Mouse (Mus musculus) neural tube, embryonic 11.5 days (tissue): ENCODE results near the gene Bnc2. TPM values are rescaled to one million over a fixed set of nuclear protein-coding genes. Genes with fewer than 3 reads are reported as not detected.

Source experiments
- ATAC-seq: fragments of 200-750 bp; cut with Nextera tagmentation; 2 replicates; pipeline ENCODE4 v1.8.0; 2017; ENCODE audit warnings: moderate number of reproducible peaks, mild to moderate bottlenecking, moderate TSS enrichment, moderate library complexity; ENCODE audit not compliant: insufficient read depth, low FRiP score, low TSS enrichment
- DNase-seq: peaks from one replicate; pipeline ENCODE4 v3.0.0-alpha.2; 2015; ENCODE audit warnings: low spot score
- H3K27ac ChIP-seq: fragments of 300-500 bp; sonication (generic); 2 replicates; pipeline ENCODE4 v1.5.1; 2014; ENCODE audit warnings: low read depth, mild to moderate bottlenecking, low read length
- H3K27me3 ChIP-seq: fragments of 300-500 bp; sonication (generic); 2 replicates; pipeline ENCODE4 v1.6.1; 2014; ENCODE audit warnings: mild to moderate bottlenecking, low read length, mixed read lengths; ENCODE audit not compliant: control insufficient read depth, insufficient read depth
- H3K36me3 ChIP-seq: fragments of 300-500 bp; sonication (generic); 2 replicates; pipeline ENCODE4 v1.6.1; 2014; ENCODE audit warnings: mild to moderate bottlenecking, low read length, moderate library complexity, mixed read lengths; ENCODE audit not compliant: control insufficient read depth, insufficient read depth
- H3K4me1 ChIP-seq: fragments of 300-500 bp; sonication (generic); 2 replicates; pipeline ENCODE4 v1.6.1; 2014; ENCODE audit warnings: low read length, mixed read lengths; ENCODE audit not compliant: control insufficient read depth, insufficient read depth
- H3K4me2 ChIP-seq: fragments of 300-500 bp; sonication (generic); 2 replicates; pipeline ENCODE4 v1.6.1; 2014; ENCODE audit warnings: low read depth, mild to moderate bottlenecking, moderate library complexity
- H3K4me3 ChIP-seq: fragments of 300-500 bp; sonication (generic); 2 replicates; pipeline ENCODE4 v1.5.1; 2014; ENCODE audit warnings: low read depth, low read length
- H3K9ac ChIP-seq: fragments of 300-500 bp; sonication (generic); 2 replicates; pipeline ENCODE4 v1.6.1; 2014; ENCODE audit warnings: mild to moderate bottlenecking, low read length
- H3K9me3 ChIP-seq: fragments of 300-500 bp; sonication (generic); 2 replicates; pipeline ENCODE4 v1.6.1; 2016; ENCODE audit warnings: low read length; ENCODE audit not compliant: control insufficient read depth
- WGBS: fragments of 180-500 bp; shearing (Covaris S2); extraction: QIAGEN DNeasy Blood & Tissue Kit; methylation state at CpG from one replicate; pipeline ENCODE4 v1.1.7; 2014; 5-methylcytosine and 5-hydroxymethylcytosine counted together
- polyA plus RNA-seq: library from polyadenylated mRNA; unstranded; fragments of >200 nt; fragmentation: Nextera tagmentation; extraction: Ambion mirVana; gene quantifications from 2 replicates; pipeline ENCODE4 v1.2.1, GENCODE M21; 2014

The Bnc2 gene
- polyA plus RNA-seq, 1 experiment from 2014 or later: 12.8 TPM

GRCm38 (mm10) chr4:84385156-84385555, 289.9 kb downstream of the Bnc2 start:
- WGBS: 90% methylated on average over 1 of the region's 1 CpGs
- no peak for ATAC-seq

DNA sequence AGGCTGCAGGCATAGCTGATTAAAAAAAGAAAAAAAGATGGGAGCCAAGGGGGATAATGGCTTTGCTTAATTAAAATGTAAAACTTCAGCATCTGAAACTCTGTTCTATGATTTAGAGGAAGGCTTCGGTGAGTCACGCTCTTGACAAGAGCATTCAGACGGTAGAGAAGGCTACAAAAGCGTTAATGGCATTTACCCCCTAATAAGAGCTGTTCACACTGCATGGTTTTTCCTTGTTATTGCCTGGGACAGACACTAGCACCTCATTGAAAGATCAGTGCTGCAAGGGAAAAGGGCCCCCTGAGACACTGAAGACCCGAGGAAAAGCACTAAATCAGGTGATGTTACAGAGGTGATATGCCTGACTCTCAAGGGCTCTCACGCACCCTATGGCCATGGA, 295.8 kb downstream of the Bnc2 start:
- Histone ChIP-seq H3K4me3 (no peak overlapping the region), H3K27ac (no peak overlapping the region), H3K9ac (no peak overlapping the region), H3K4me1 (0 out of 2 replicates have a peak, but pooled peaks cover 6% of the 10 kb centered on the region), H3K4me2 (no peak overlapping the region), H3K27me3 (no peaks in the 10 kb centered on the region), H3K36me3 (no peaks in the 10 kb centered on the region; the same call in 1 of the 2 replicates), H3K9me3 (no peaks in the 10 kb centered on the region)
- no peak for DNase-seq
- 32% methylated on average over 6 of the region's 6 CpGs for WGBS
- peak; percentile 27; the same call in 1 of the 2 replicates for ATAC-seq

More at GRCm38 (mm10) chr4:84385156-84385555, 289.9 kb downstream of the Bnc2 start:
- H3K9me3 ChIP-seq: no peaks in the 10 kb centered on the region
- no peak overlapping the region for H3K27ac ChIP-seq
- DNase-seq: no peak
- no peak overlapping the region for H3K9ac ChIP-seq
- no peak overlapping the region for H3K4me2 ChIP-seq
- H3K4me3 ChIP-seq: no peak overlapping the region
- no peaks in the 10 kb centered on the region for H3K4me1 ChIP-seq
- H3K27me3 ChIP-seq: no peaks in the 10 kb centered on the region
- no peaks in the 10 kb centered on the region for H3K36me3 ChIP-seq

GRCm38 (mm10) chr4:84377513-84377912, 297.6 kb downstream of the Bnc2 start:
- H3K4me3 ChIP-seq: no peak overlapping the region
- H3K27me3 ChIP-seq: no peaks in the 10 kb centered on the region
- H3K27ac ChIP-seq: no peak overlapping the region
- WGBS: 84% methylated on average over 5 of the region's 5 CpGs
- DNase-seq: no peak
- no peak overlapping the region for H3K4me2 ChIP-seq
- H3K9ac ChIP-seq: no peak overlapping the region
- 0 out of 2 replicates have a peak, but pooled peaks cover 6% of the 10 kb centered on the region for H3K4me1 ChIP-seq
- no peaks in the 10 kb centered on the region; the same call in 1 of the 2 replicates for H3K36me3 ChIP-seq
- H3K9me3 ChIP-seq: no peaks in the 10 kb centered on the region
- ATAC-seq: no peak

DNA sequence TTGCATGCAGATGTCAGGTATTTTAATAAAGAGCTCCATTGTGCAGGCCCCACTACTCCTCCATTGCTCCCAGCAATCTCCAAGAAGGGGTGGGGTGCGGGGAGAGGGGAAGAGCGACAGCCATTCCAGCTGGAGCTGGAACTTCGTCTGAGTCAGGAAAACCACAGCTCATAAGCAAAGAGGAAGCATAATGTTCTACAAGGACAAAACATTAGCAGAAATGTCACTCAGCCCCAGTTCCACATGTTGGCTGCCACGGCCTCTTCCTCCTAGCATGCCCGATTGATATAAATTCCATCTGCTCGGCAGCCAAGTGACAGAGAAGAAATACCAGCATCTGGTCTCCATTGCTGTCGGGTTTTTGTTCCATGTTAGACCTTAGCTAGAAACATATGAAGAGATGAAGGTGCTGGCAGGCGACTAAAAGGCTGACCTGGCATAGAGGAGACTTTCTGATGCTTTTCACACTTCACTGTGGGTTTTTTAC, 312.7 kb downstream of the Bnc2 start:
- H3K9ac ChIP-seq: no peak overlapping the region
- no peak overlapping the region for H3K4me2 ChIP-seq
- H3K4me1 ChIP-seq: peaks cover 7% of the 10 kb centered on the region
- no peaks in the 10 kb centered on the region for H3K27me3 ChIP-seq
- H3K4me3 ChIP-seq: no peak overlapping the region
- H3K36me3 ChIP-seq: no peaks in the 10 kb centered on the region
- H3K9me3 ChIP-seq: no peaks in the 10 kb centered on the region
- peak overlapping the region; percentile 27; the same call in 1 of the 2 replicates for H3K27ac ChIP-seq
- DNase-seq (peak; percentile 48), ATAC-seq (no peak)
- 48% methylated on average over 8 of the region's 8 CpGs for WGBS

DNA sequence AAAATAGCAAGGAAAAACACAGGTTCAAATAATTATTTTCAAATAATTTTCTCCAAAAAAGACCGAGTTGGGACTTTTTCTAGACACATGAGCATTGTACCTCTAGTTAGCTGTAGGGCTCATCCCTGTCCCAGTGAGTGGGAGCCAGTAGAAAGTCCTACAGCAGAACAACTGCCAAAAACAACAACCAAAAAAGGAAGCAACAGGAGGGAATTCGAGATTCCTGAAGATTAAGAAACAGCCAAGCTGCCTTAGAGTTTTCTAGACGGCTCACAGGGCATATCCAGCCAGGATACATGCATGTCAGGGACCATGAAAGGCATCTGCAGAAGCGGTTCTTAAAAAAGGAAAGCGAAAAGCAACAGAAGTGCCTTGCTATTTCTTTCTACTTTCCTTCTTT, 313.9 kb downstream of the Bnc2 start:
- H3K36me3 ChIP-seq: no peaks in the 10 kb centered on the region
- no peaks in the 10 kb centered on the region for H3K27me3 ChIP-seq
- no peak overlapping the region for H3K4me3 ChIP-seq
- no peak overlapping the region for H3K4me2 ChIP-seq
- H3K4me1 ChIP-seq: peaks cover 9% of the 10 kb centered on the region
- no peak for ATAC-seq
- H3K27ac ChIP-seq: no peak overlapping the region
- no peak for DNase-seq
- H3K9ac ChIP-seq: no peak overlapping the region
- H3K9me3 ChIP-seq: no peaks in the 10 kb centered on the region
- WGBS: 75% methylated on average over 5 of the region's 5 CpGs

DNA sequence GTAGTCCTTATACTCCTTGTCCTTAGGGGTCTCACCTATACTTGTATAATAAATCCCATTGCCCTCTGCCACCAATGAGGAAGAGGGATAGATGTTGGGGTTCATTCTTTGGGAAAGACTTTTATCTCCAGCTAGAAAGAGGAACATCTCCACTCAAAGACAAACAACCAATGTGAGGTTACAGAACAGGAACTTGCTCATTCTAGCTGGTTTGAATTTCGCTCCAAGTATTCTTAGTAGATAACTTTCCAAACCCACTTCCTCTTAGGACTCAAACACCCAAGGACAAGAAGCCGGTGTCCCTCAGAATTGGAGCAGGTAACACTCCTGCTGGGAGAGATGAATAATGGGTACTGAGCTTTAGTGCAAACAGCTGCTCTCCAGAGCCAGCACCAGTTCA, 315.1 kb downstream of the Bnc2 start:
- WGBS: 84% methylated on average over 2 of the region's 2 CpGs
- Histone ChIP-seq H3K27me3 (no peaks in the 10 kb centered on the region), H3K4me3 (no peak overlapping the region), H3K4me2 (no peak overlapping the region), H3K4me1 (peaks cover 9% of the 10 kb centered on the region), H3K9ac (no peak overlapping the region), H3K36me3 (no peaks in the 10 kb centered on the region), H3K9me3 (no peaks in the 10 kb centered on the region), H3K27ac (no peak overlapping the region)
- DNase-seq (no peak), ATAC-seq (no peak)

- no peak for DNase-seq
- Histone ChIP-seq H3K4me3 (no peak overlapping the region), H3K36me3 (no peaks in the 10 kb centered on the region), H3K27me3 (no peaks in the 10 kb centered on the region), H3K4me2 (no peak overlapping the region), H3K27ac (no peak overlapping the region), H3K9ac (no peak overlapping the region), H3K9me3 (no peaks in the 10 kb centered on the region), H3K4me1 (peaks cover 9% of the 10 kb centered on the region)
- no peak for ATAC-seq
- 38% methylated on average over 2 of the region's 2 CpGs for WGBS
Measured at GRCm38 (mm10) chr4:84358204-84358603, 316.9 kb downstream of the Bnc2 start.

GRCm38 (mm10) chr4:84357382-84357781, 317.7 kb downstream of the Bnc2 start:
- WGBS: 26% methylated on average over 1 of the region's 1 CpGs
- DNase-seq (peak; percentile 33), ATAC-seq (peak; percentile 50; the same call in 1 of the 2 replicates)
- H3K27me3 ChIP-seq: no peaks in the 10 kb centered on the region
- no peaks in the 10 kb centered on the region for H3K36me3 ChIP-seq
- H3K9me3 ChIP-seq: no peaks in the 10 kb centered on the region
- H3K9ac ChIP-seq: no peak overlapping the region; the same call in 1 of the 2 replicates
- no peak overlapping the region for H3K4me2 ChIP-seq
- no peak overlapping the region for H3K4me3 ChIP-seq
- no peak overlapping the region for H3K27ac ChIP-seq
- peaks cover 6% of the 10 kb centered on the region for H3K4me1 ChIP-seq

GRCm38 (mm10) chr4:84356468-84357153, 318.5 kb downstream of the Bnc2 start:
- H3K4me3 ChIP-seq: no peak overlapping the region
- ATAC-seq (no peak), DNase-seq (no peak)
- no peaks in the 10 kb centered on the region for H3K36me3 ChIP-seq
- 25% methylated on average over 8 of the region's 8 CpGs for WGBS
- no peak overlapping the region for H3K9ac ChIP-seq
- H3K4me1 ChIP-seq: peaks cover 4% of the 10 kb centered on the region
- H3K27me3 ChIP-seq: no peaks in the 10 kb centered on the region
- no peaks in the 10 kb centered on the region for H3K9me3 ChIP-seq
- 0 out of 2 replicates have a peak overlapping the region, but pooled peaks have one; percentile 1 for H3K27ac ChIP-seq
- no peak overlapping the region for H3K4me2 ChIP-seq
